Mouse (Mus musculus) C2C12 (cell line): ENCODE measurements at regions not wholly inside any gene's neighbourhood (a gene's known extent, or its start where the extent isn't known, plus 50 kb on each side); places are given as distances from the start of the nearest gene placed in this dataset.
"Not testable (repeated sequence)": the region's sequence is repeated elsewhere in the genome, so short reads cannot be mapped to it uniquely, and the experiment has no call there.

Experiments used
- CEBPB ChIP-seq: IDR thresholded peaks from one replicate; pipeline ENCODE4 v1.6.1; 2011; ENCODE audit warnings: low read depth, mild to moderate bottlenecking, control low read depth, moderate library complexity
- CTCF ChIP-seq: IDR thresholded peaks from one replicate; pipeline ENCODE4 v1.5.1; 2011; ENCODE audit not compliant: control insufficient read depth, insufficient read depth, insufficient read length
- FOSL1 ChIP-seq: IDR thresholded peaks from one replicate; pipeline ENCODE4 v1.8.0; 2011; ENCODE audit warnings: mild to moderate bottlenecking, low read length; ENCODE audit not compliant: poor library complexity, insufficient read depth, severe bottlenecking
- MAX ChIP-seq: IDR thresholded peaks from one replicate; pipeline ENCODE4 v1.6.1; 2011; ENCODE audit warnings: mild to moderate bottlenecking, control low read depth
- MYOD1 ChIP-seq: IDR thresholded peaks from one replicate; pipeline ENCODE4 v1.6.1; 2011; ENCODE audit warnings: low read depth; ENCODE audit not compliant: control insufficient read depth, insufficient read length
- MYOG ChIP-seq: IDR thresholded peaks from one replicate; pipeline ENCODE4 v1.6.1; 2011; ENCODE audit not compliant: control insufficient read depth, insufficient read length; ENCODE audit errors: extremely low read depth
- USF1 ChIP-seq: IDR thresholded peaks from one replicate; pipeline ENCODE4 v1.6.1; 2011; ENCODE audit warnings: low read depth, mild to moderate bottlenecking, control low read depth, moderate library complexity

DNA sequence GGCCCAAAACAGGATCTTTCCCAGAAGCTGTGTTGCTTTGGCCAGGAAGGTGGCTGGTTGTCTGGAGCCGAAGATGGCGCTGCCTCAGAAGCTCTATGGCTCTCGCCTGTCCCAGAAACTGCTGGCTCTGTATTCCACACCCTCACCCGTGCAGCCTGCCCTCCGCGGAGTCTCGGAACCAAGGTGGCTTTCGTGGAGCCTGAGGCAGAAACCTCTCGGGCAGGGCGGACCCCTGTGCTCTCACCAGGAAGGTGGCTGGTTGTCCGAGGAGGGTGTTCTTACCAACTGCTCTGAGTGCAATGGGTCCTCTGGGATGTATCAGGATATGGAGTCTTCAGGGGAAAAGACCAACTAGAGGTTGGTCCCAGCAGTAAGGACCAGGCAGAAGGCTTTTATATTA is 1761.8 kb upstream of the Flrt2 start:
- TF ChIP-seq CTCF, CEBPB, USF1, MYOG, MYOD1, MAX, FOSL1: not testable (repeated sequence)
